Mouse (Mus musculus): ENCODE measurements at regions not wholly inside any gene's neighbourhood (a gene's known extent, or its start where the extent isn't known, plus 50 kb on each side); places are given as distances from the start of the nearest gene placed in this dataset.

DNA sequence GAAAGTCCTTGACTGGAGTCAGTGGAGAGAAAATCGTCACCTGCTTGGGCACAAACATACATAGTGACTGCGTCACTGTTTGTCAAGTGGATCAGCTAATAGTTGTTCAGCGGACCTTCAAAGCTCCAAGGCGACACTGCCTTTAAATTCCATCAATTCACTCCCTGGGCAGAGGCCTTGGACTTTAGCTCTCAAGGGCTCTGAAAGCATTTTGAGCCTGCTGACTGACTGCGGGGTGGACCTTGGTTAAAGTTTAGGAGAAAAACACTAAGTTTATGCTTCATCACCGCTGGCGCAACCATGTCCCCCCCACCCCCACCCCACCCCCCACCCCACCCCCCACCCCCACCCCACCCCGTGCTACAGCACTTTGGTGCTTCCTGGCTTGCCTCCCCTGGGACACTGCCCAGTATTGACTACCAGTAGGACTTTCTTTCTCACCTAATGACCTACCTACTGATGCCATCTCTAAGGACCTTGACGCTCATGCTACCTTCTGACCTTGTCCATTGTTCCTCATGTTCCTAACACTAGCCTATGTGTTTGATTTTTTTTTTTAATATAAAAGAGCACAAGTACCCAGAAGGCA lies 1132.3 kb downstream of the Gsdmc2 start:
- Histone ChIP-seq H3K4me1 (ENCODE audit: control insufficient read depth, insufficient read depth, low read length) (no peaks in the 10 kb centered on the region), H3K9ac (replicated peaks; ENCODE audit: low read length) (no peak overlapping the region), H3K36me3 (replicated peaks; ENCODE audit: control insufficient read depth, insufficient read depth, low read depth, low read length) (no peaks in the 10 kb centered on the region), H3K4me2 (ENCODE audit: low read depth, low read length) (no peak overlapping the region), H3K9me3 (replicated peaks; ENCODE audit: control insufficient read depth, low read length) (no peaks in the 10 kb centered on the region), H3K27me3 (ENCODE audit: control insufficient read depth, insufficient read depth, low read length) (no peaks in the 10 kb centered on the region), H3K27ac (replicated peaks; ENCODE audit: low read depth, low read length) (no peak overlapping the region), H3K4me3 (ENCODE audit: low read depth, low read length) (no peak overlapping the region)
- ATAC-seq (replicated peaks; ENCODE audit: insufficient number of reproducible peaks, low FRiP score, low TSS enrichment, low read depth) (no peak), DNase-seq (ENCODE audit: low spot score) (no peak)
- WGBS, result 89% methylated on average over 9 of the region's 9 CpGs

DNA sequence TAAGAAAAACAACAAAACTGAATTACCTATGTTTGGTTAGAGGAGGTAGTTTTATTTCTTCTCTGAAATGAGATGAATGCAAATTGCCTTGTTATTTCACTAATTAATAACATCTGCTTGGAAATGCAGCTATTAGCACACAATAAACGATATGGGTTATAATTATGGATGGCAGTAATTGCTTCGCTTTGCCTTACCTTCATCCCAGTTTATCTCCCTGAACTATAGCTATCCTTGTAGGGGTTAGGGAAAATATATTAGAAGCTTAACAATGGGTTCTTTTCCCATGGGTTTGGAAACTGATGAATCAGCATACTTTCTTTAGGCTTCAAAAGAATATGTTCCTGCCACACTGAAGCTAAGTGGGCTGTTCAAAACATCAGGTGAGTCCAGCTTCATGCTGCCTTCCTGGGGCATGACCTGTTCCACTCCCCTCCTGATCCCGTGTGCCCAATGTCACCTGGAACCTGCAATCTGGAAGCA lies 1132.9 kb downstream of the Gsdmc2 start:
- Histone ChIP-seq H3K27me3 (ENCODE audit: control insufficient read depth, insufficient read depth, low read length) (no peaks in the 10 kb centered on the region), H3K4me1 (ENCODE audit: control insufficient read depth, insufficient read depth, low read length) (no peaks in the 10 kb centered on the region), H3K9ac (replicated peaks; ENCODE audit: low read length) (no peak overlapping the region), H3K4me2 (ENCODE audit: low read depth, low read length) (no peak overlapping the region), H3K27ac (replicated peaks; ENCODE audit: low read depth, low read length) (no peak overlapping the region), H3K9me3 (replicated peaks; ENCODE audit: control insufficient read depth, low read length) (no peaks in the 10 kb centered on the region), H3K4me3 (ENCODE audit: low read depth, low read length) (no peak overlapping the region), H3K36me3 (replicated peaks; ENCODE audit: control insufficient read depth, insufficient read depth, low read depth, low read length) (no peaks in the 10 kb centered on the region)
- WGBS, result 68% methylated on average over 3 of the region's 3 CpGs
- DNase-seq (ENCODE audit: low spot score), result no peak
- ATAC-seq (replicated peaks; ENCODE audit: insufficient number of reproducible peaks, low FRiP score, low TSS enrichment, low read depth), result no peak

DNA sequence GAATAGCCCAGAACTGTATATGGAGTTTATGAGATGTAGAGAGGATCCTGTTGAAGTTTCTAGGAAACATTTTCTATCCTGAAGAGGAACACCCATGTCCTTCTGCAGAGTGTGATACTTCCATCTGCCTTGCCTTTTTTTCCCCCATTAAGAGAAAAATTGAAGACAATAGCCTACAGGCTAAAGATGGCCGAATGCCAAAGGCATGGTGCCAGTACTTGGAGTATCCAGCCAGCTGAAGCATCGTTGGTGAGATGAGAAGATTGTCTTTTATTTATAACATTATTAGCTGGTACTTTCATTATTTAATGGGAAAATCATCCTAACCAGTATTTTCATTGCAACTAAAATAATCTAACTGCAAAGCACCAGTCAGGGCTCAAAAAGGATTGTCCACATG lies 1135.4 kb downstream of the Gsdmc2 start:
- Histone ChIP-seq H3K4me3 (ENCODE audit: low read depth, low read length) (no peak overlapping the region), H3K27ac (replicated peaks; ENCODE audit: low read depth, low read length) (no peak overlapping the region), H3K4me2 (ENCODE audit: low read depth, low read length) (no peak overlapping the region), H3K9me3 (replicated peaks; ENCODE audit: control insufficient read depth, low read length) (no peaks in the 10 kb centered on the region), H3K4me1 (ENCODE audit: control insufficient read depth, insufficient read depth, low read length) (no peaks in the 10 kb centered on the region), H3K27me3 (ENCODE audit: control insufficient read depth, insufficient read depth, low read length) (no peaks in the 10 kb centered on the region), H3K36me3 (replicated peaks; ENCODE audit: control insufficient read depth, insufficient read depth, low read depth, low read length) (no peaks in the 10 kb centered on the region), H3K9ac (replicated peaks; ENCODE audit: low read length) (no peak overlapping the region)
- WGBS, result 89% methylated on average over 2 of the region's 2 CpGs
- ATAC-seq (replicated peaks; ENCODE audit: insufficient number of reproducible peaks, low FRiP score, low TSS enrichment, low read depth), result no peak
- no peak for DNase-seq (ENCODE audit: low spot score)

DNA sequence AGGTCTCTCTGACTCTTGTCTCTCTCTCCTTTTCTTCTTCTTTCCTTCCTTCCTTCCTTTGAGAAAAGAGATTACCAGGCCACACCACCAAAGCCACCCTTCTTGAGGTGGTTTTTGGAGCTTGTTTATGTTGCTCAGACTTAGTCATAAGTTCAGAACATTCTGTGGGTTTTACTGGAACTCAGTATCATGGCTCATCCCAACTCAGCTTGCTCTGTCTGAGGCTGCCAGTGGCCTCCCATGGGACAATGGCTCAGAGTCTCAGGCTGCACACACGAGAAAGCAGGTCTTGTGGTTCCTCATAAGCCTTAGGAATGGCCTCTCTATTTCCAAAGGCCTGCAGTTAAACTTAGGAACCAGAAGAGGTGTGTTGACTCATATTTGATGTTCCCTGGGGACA lies 1146.4 kb downstream of the Gsdmc2 start:
- Histone ChIP-seq H3K4me3 (ENCODE audit: low read depth, low read length) (no peak overlapping the region), H3K27me3 (ENCODE audit: control insufficient read depth, insufficient read depth, low read length) (no peaks in the 10 kb centered on the region), H3K4me1 (ENCODE audit: control insufficient read depth, insufficient read depth, low read length) (no peaks in the 10 kb centered on the region), H3K4me2 (ENCODE audit: low read depth, low read length) (no peak overlapping the region), H3K9me3 (replicated peaks; ENCODE audit: control insufficient read depth, low read length) (no peaks in the 10 kb centered on the region), H3K27ac (replicated peaks; ENCODE audit: low read depth, low read length) (no peak overlapping the region), H3K36me3 (replicated peaks; ENCODE audit: control insufficient read depth, insufficient read depth, low read depth, low read length) (no peaks in the 10 kb centered on the region), H3K9ac (replicated peaks; ENCODE audit: low read length) (no peak overlapping the region)
- ATAC-seq (replicated peaks; ENCODE audit: insufficient number of reproducible peaks, low FRiP score, low TSS enrichment, low read depth) (no peak), DNase-seq (ENCODE audit: low spot score) (no peak)
- WGBS, result 74% methylated on average over 1 of the region's 1 CpGs

DNA sequence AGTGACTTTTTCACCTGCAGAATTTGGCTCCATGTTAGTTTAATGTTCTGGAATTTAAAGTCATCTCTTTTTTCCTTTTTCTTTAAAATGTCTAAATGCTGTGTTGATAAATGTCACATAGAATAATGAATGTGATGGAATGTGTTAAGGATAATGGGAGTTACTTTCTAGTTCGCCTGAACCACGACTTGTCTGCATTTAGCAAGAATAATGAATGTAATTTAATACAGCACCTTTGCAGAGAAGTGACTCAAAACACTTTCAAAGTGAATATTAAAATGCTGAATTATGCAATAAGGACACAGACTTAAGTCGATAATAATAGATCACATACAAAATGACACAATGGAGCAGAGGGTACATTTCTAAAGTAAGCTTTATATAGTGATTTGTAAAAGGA lies 1150.2 kb downstream of the Gsdmc2 start:
- H3K9ac ChIP-seq (replicated peaks; ENCODE audit: low read length), result no peak overlapping the region
- no peak overlapping the region for H3K4me3 ChIP-seq (ENCODE audit: low read depth, low read length)
- no peak overlapping the region for H3K27ac ChIP-seq (replicated peaks; ENCODE audit: low read depth, low read length)
- H3K4me1 ChIP-seq (ENCODE audit: control insufficient read depth, insufficient read depth, low read length), result no peaks in the 10 kb centered on the region
- no peaks in the 10 kb centered on the region for H3K27me3 ChIP-seq (ENCODE audit: control insufficient read depth, insufficient read depth, low read length)
- WGBS, result 57% methylated on average over 3 of the region's 3 CpGs
- H3K36me3 ChIP-seq (replicated peaks; ENCODE audit: control insufficient read depth, insufficient read depth, low read depth, low read length), result no peaks in the 10 kb centered on the region
- DNase-seq (ENCODE audit: low spot score), result no peak
- no peak overlapping the region for H3K4me2 ChIP-seq (ENCODE audit: low read depth, low read length)
- no peak for ATAC-seq (replicated peaks; ENCODE audit: insufficient number of reproducible peaks, low FRiP score, low TSS enrichment, low read depth)
- H3K9me3 ChIP-seq (replicated peaks; ENCODE audit: control insufficient read depth, low read length), result no peaks in the 10 kb centered on the region

DNA sequence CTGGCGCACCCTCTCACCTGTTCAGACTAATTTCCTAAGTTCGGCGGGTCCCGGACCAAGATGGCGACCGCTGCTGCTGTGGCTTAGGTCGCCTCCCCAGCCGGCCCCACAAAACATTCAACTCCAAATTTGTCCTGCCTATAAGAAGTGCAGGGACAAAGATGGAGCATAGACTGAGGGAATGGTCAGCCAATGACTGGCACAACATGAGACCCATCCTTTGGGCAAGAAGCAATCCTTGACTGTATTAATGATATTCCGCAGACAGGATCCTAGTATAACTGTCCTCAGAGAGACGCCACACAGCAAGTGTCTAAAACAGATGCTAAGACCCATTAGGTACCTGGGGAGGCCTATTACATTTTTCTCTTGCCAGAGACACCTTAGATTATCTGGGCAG lies 1151.3 kb downstream of the Gsdmc2 start:
- H3K4me1 ChIP-seq (ENCODE audit: control insufficient read depth, insufficient read depth, low read length), result no peaks in the 10 kb centered on the region
- no peak overlapping the region for H3K27ac ChIP-seq (replicated peaks; ENCODE audit: low read depth, low read length)
- ATAC-seq (replicated peaks; ENCODE audit: insufficient number of reproducible peaks, low FRiP score, low TSS enrichment, low read depth), result no peak
- no peak for DNase-seq (ENCODE audit: low spot score)
- no peaks in the 10 kb centered on the region for H3K9me3 ChIP-seq (replicated peaks; ENCODE audit: control insufficient read depth, low read length)
- H3K9ac ChIP-seq (replicated peaks; ENCODE audit: low read length), result no peak overlapping the region
- no peak overlapping the region for H3K4me3 ChIP-seq (ENCODE audit: low read depth, low read length)
- no peaks in the 10 kb centered on the region for H3K27me3 ChIP-seq (ENCODE audit: control insufficient read depth, insufficient read depth, low read length)
- no peaks in the 10 kb centered on the region for H3K36me3 ChIP-seq (replicated peaks; ENCODE audit: control insufficient read depth, insufficient read depth, low read depth, low read length)
- no peak overlapping the region for H3K4me2 ChIP-seq (ENCODE audit: low read depth, low read length)
- WGBS, result 96% methylated on average over 7 of the region's 10 CpGs

DNA sequence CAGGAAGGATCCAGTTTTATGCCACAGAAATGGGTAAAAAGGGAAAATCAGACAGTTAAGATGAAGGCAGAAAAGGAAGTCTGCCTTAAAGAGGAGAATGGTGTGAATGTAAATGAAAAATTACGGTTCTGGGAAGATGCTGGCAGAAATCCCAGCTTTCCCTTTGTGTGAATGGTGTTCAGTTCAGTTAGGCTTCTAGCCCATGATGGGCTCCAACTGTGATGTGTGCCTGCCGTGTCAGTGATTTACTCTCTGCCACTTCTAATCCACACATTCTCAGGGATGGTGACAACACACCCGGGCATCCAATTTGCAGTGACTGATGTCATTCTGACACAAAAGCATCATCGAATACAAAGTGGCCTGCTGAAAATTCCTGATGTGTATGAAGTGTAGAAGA lies 1171.6 kb downstream of the Gsdmc2 start:
- no peak overlapping the region for H3K4me3 ChIP-seq (ENCODE audit: low read depth, low read length)
- H3K4me2 ChIP-seq (ENCODE audit: low read depth, low read length), result no peak overlapping the region
- no peaks in the 10 kb centered on the region for H3K9me3 ChIP-seq (replicated peaks; ENCODE audit: control insufficient read depth, low read length)
- H3K27ac ChIP-seq (replicated peaks; ENCODE audit: low read depth, low read length), result no peak overlapping the region
- no peaks in the 10 kb centered on the region for H3K36me3 ChIP-seq (replicated peaks; ENCODE audit: control insufficient read depth, insufficient read depth, low read depth, low read length)
- WGBS, result 75% methylated on average over 4 of the region's 4 CpGs
- H3K4me1 ChIP-seq (ENCODE audit: control insufficient read depth, insufficient read depth, low read length), result no peaks in the 10 kb centered on the region
- no peak for ATAC-seq (replicated peaks; ENCODE audit: insufficient number of reproducible peaks, low FRiP score, low TSS enrichment, low read depth)
- no peaks in the 10 kb centered on the region for H3K27me3 ChIP-seq (ENCODE audit: control insufficient read depth, insufficient read depth, low read length)
- H3K9ac ChIP-seq (replicated peaks; ENCODE audit: low read length), result no peak overlapping the region
- no peak for DNase-seq (ENCODE audit: low spot score)

DNA sequence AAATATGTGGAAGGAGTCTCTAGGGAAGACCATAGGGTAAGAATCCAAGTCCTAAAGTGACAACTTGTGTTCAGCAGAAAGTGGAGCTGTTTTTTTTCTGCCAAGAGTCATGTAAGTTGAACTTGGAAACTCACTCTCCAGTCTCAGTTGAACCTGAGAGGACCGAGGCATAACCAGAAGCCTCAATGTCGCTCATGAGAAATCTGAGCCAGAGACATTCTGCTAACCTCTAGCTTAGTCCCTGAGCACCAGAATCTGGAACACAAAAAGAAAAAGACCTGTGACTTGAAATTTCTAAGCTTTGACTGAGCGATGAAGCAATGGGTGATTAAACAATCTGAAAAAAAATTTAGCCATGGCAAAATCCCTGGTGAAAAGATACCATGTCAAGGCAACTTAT lies 1175.0 kb downstream of the Gsdmc2 start:
- Histone ChIP-seq H3K4me1 (ENCODE audit: control insufficient read depth, insufficient read depth, low read length) (no peaks in the 10 kb centered on the region), H3K36me3 (replicated peaks; ENCODE audit: control insufficient read depth, insufficient read depth, low read depth, low read length) (no peaks in the 10 kb centered on the region), H3K9me3 (replicated peaks; ENCODE audit: control insufficient read depth, low read length) (no peaks in the 10 kb centered on the region), H3K9ac (replicated peaks; ENCODE audit: low read length) (no peak overlapping the region), H3K4me3 (ENCODE audit: low read depth, low read length) (no peak overlapping the region), H3K27me3 (ENCODE audit: control insufficient read depth, insufficient read depth, low read length) (no peaks in the 10 kb centered on the region), H3K27ac (replicated peaks; ENCODE audit: low read depth, low read length) (no peak overlapping the region), H3K4me2 (ENCODE audit: low read depth, low read length) (no peak overlapping the region)
- ATAC-seq (replicated peaks; ENCODE audit: insufficient number of reproducible peaks, low FRiP score, low TSS enrichment, low read depth) (no peak), DNase-seq (ENCODE audit: low spot score) (no peak)
- WGBS, result 86% methylated on average over 3 of the region's 3 CpGs

Measured in embryonic facial prominence, embryonic 11.5 days (tissue).